Mouse (Mus musculus) Patski (cell line): ENCODE data around the gene Raet1e. TPM values are rescaled to one million over a fixed set of nuclear protein-coding genes. Genes with fewer than 3 reads are reported as not detected.
A peak's percentile ranks its signal among the peaks of the same experiment; 100 is the strongest.
"Not testable (repeated sequence)": the region's sequence is repeated elsewhere in the genome, so short reads cannot be mapped to it uniquely, and the experiment has no call there.

Experiments
- ATAC-seq: fragments of 100-300 bp; one replicate; pipeline ENCODE4 v1.8.0; 2021
- CTCF ChIA-PET: fragments of 350-600 bp; sonication (Branson Sonifier 250); formaldehyde crosslinking; loops from one replicate; lab custom pipeline; 2022; ENCODE audit warnings: inconsistent platforms; lab: Charles Lee
- POLR2A ChIA-PET: fragments of 350-600 bp; sonication (Branson Sonifier 250); formaldehyde crosslinking; loops from one replicate; lab custom pipeline; 2022; ENCODE audit warnings: antibody characterized with exemption, inconsistent platforms; lab: Charles Lee
- DNase-seq: peaks from one replicate; pipeline ENCODE4 v3.0.0-alpha.2; 2011; ENCODE audit warnings: low read depth, low spot score
- H3K27me3 ChIP-seq: fragments of 371-371 bp; one replicate; pipeline ENCODE4 v1.5.1; 2021
- in situ Hi-C: fragments of 300-500 bp; cut with MboI; formaldehyde crosslinking; loops from 3 replicates; pipeline ENCODE4 v1.11.1; 2018; ENCODE audit warnings: low pct_unique_long_range_greater_than_20kb, mixed read lengths
- polyA plus RNA-seq: library from polyadenylated mRNA; unstranded; gene quantifications from one replicate; pipeline ENCODE4 v1.2.3, GENCODE M21; 2021

The Raet1e gene
- polyA plus RNA-seq, 1 experiment from 2014 or later: 2.1 TPM

- H3K27me3 ChIP-seq, ATAC-seq, POLR2A ChIA-PET, CTCF ChIA-PET, in situ Hi-C loops, DNase-seq: not testable (repeated sequence)
These were observed 231.8 kb downstream of the Raet1e start for GRCm38 (mm10) chr10:22390146-22390545.

GRCm38 (mm10) chr10:22391616-22392015, 233.2 kb downstream of the Raet1e start:
- CTCF ChIA-PET, POLR2A ChIA-PET, H3K27me3 ChIP-seq, DNase-seq, in situ Hi-C loops, ATAC-seq: not testable (repeated sequence)

GRCm38 (mm10) chr10:22393028-22393824, 234.9 kb downstream of the Raet1e start:
- H3K27me3 ChIP-seq, in situ Hi-C loops, POLR2A ChIA-PET, DNase-seq, CTCF ChIA-PET: not testable (repeated sequence)
- peak; percentile 97 for ATAC-seq

- H3K27me3 ChIP-seq, DNase-seq, in situ Hi-C loops, CTCF ChIA-PET, ATAC-seq, POLR2A ChIA-PET: not testable (repeated sequence)
These were observed 238.3 kb downstream of the Raet1e start for GRCm38 (mm10) chr10:22396680-22397079.

- CTCF ChIA-PET, H3K27me3 ChIP-seq, in situ Hi-C loops, DNase-seq, POLR2A ChIA-PET, ATAC-seq: not testable (repeated sequence)
These were observed 244.0 kb downstream of the Raet1e start for GRCm38 (mm10) chr10:22402225-22402917.

- in situ Hi-C loops, CTCF ChIA-PET, H3K27me3 ChIP-seq, POLR2A ChIA-PET, DNase-seq: not testable (repeated sequence)
- peak; percentile 17 for ATAC-seq
These were observed 255.5 kb downstream of the Raet1e start for GRCm38 (mm10) chr10:22413702-22414494.

Other genes with a start within 250 kb of the Raet1e start
- not detected for gene 4930444G20Rik, start 90.5 kb upstream of the Raet1e start, polyA plus RNA-seq
- gene E030030I06Rik, start 9.3 kb upstream of the Raet1e start, polyA plus RNA-seq: 9.3 TPM
- gene H60b, start within 50 bp of the Raet1e start, polyA plus RNA-seq: 9.9 TPM
- 1.2 TPM for gene Raet1d, start 202.0 kb downstream of the Raet1e start, polyA plus RNA-seq